Mouse (Mus musculus): ENCODE data around the gene Fbp2.
"Not testable (repeated sequence)": the region's sequence is repeated elsewhere in the genome, so short reads cannot be mapped to it uniquely, and the experiment has no call there.

- TF ChIP-seq CTCF (IDR thresholded peaks at IDR 0.05; ENCODE audit: low read depth, low read length); POLR2A (IDR thresholded peaks at IDR 0.05; ENCODE audit: borderline replicate concordance, low read depth, low read length): not testable (repeated sequence)
These were observed 50.2 kb downstream of the Fbp2 start for GRCm38 (mm10) chr13:62807981-62808380.

Measured in bone marrow macrophage, adult 2 months (primary cell).